Mouse (Mus musculus): ENCODE measurements around the gene Rnf138rt1. TPM values are rescaled to one million over a fixed set of nuclear protein-coding genes. Genes with fewer than 3 reads are reported as not detected.
A peak's percentile ranks its signal among the peaks of the same experiment; 100 is the strongest.

Rnf138rt1 gene
- polyA plus RNA-seq (2015; fragmentation: Nextera tagmentation; extraction: Ambion mirVana) = 4.7 and 5.8 TPM in 2 replicates

- peak within 1 kb of the TSS; percentile 55 for H3K4me2 ChIP-seq (ENCODE audit: low read length)
- no peaks in the 10 kb centered on the region for H3K4me1 ChIP-seq (ENCODE audit: control insufficient read depth, insufficient read depth, low read depth, low read length)
- H3K9me3 ChIP-seq (ENCODE audit: control insufficient read depth, low read length) = no peaks in the 10 kb centered on the region
- H3K9ac ChIP-seq (ENCODE audit: low read depth, low read length) = peak within 1 kb of the TSS; percentile 45; the same call in 1 of the 2 replicates
- H3K27me3 ChIP-seq (replicated peaks; ENCODE audit: control insufficient read depth, insufficient read depth, low read length) = no peaks in the 10 kb centered on the region; the same call in 1 of the 2 replicates
- H3K36me3 ChIP-seq (ENCODE audit: control insufficient read depth, insufficient read depth, low read length) = no peaks in the 10 kb centered on the region
- H3K4me3 ChIP-seq (ENCODE audit: low read length) = peak within 1 kb of the TSS; percentile 42
- ATAC-seq = peak; percentile 94
- H3K27ac ChIP-seq (ENCODE audit: low read depth, low read length) = no peak within 1 kb of the TSS; the same call in 1 of the 2 replicates
- WGBS = 25% methylated on average over 41 of the region's 42 CpGs
Observed at GRCm38 (mm10) chrX:163760617-163761434, at the start of gene Rnf138rt1. Rnf138rt1 (minus strand) TSS chrX:163761329.

GRCm38 (mm10) chrX:163807270-163807669 is 46.1 kb upstream of the Rnf138rt1 start:
- 75% methylated on average over 1 of the region's 1 CpGs for whole genome bisulfite sequencing
- peak; percentile 90 for ATAC-seq
- Histone ChIP-seq H3K36me3 (ENCODE audit: control insufficient read depth, insufficient read depth, low read length) (no peaks in the 10 kb centered on the region), H3K27ac (ENCODE audit: low read depth, low read length) (no peak overlapping the region), H3K9me3 (ENCODE audit: control insufficient read depth, low read length) (no peaks in the 10 kb centered on the region), H3K27me3 (replicated peaks; ENCODE audit: control insufficient read depth, insufficient read depth, low read length) (no peaks in the 10 kb centered on the region), H3K4me1 (ENCODE audit: control insufficient read depth, insufficient read depth, low read depth, low read length) (no peaks in the 10 kb centered on the region), H3K4me2 (ENCODE audit: low read length) (no peak overlapping the region), H3K4me3 (ENCODE audit: low read length) (no peak overlapping the region), H3K9ac (ENCODE audit: low read depth, low read length) (no peak overlapping the region)

GRCm38 (mm10) chrX:163766290-163766689 is 5.2 kb upstream of the Rnf138rt1 start:
- WGBS = 41% methylated on average over 3 of the region's 3 CpGs
- H3K4me1 ChIP-seq (ENCODE audit: control insufficient read depth, insufficient read depth, low read depth, low read length) = no peaks in the 10 kb centered on the region

GRCm38 (mm10) chrX:163761435-163761828 is 303 bp upstream of the Rnf138rt1 start:
- H3K36me3 ChIP-seq (ENCODE audit: control insufficient read depth, insufficient read depth, low read length) = no peaks in the 10 kb centered on the region
- no peaks in the 10 kb centered on the region; the same call in 1 of the 2 replicates for H3K27me3 ChIP-seq (replicated peaks; ENCODE audit: control insufficient read depth, insufficient read depth, low read length)
- H3K4me1 ChIP-seq (ENCODE audit: control insufficient read depth, insufficient read depth, low read depth, low read length) = no peaks in the 10 kb centered on the region
- WGBS = 26% methylated on average over 10 of the region's 10 CpGs
- H3K9ac ChIP-seq (ENCODE audit: low read depth, low read length) = no peak overlapping the region
- H3K4me2 ChIP-seq (ENCODE audit: low read length) = peak overlapping the region; percentile 55
- peak overlapping the region; percentile 42 for H3K4me3 ChIP-seq (ENCODE audit: low read length)
- H3K27ac ChIP-seq (ENCODE audit: low read depth, low read length) = no peak overlapping the region
- H3K9me3 ChIP-seq (ENCODE audit: control insufficient read depth, low read length) = no peaks in the 10 kb centered on the region
- peak; percentile 48; the same call in 1 of the 2 replicates for ATAC-seq

More at GRCm38 (mm10) chrX:163766290-163766689, 5.2 kb upstream of the Rnf138rt1 start:
- Histone ChIP-seq H3K4me2 (ENCODE audit: low read length) (no peak overlapping the region), H3K4me3 (ENCODE audit: low read length) (no peak overlapping the region), H3K27me3 (replicated peaks; ENCODE audit: control insufficient read depth, insufficient read depth, low read length) (no peaks in the 10 kb centered on the region; the same call in 1 of the 2 replicates), H3K36me3 (ENCODE audit: control insufficient read depth, insufficient read depth, low read length) (no peaks in the 10 kb centered on the region), H3K9me3 (ENCODE audit: control insufficient read depth, low read length) (no peaks in the 10 kb centered on the region), H3K9ac (ENCODE audit: low read depth, low read length) (no peak overlapping the region), H3K27ac (ENCODE audit: low read depth, low read length) (no peak overlapping the region)
- ATAC-seq = no peak

GRCm38 (mm10) chrX:163745996-163746395 is 15.1 kb downstream of the Rnf138rt1 start:
- no peak overlapping the region for H3K4me2 ChIP-seq (ENCODE audit: low read length)
- no peak for ATAC-seq
- no peak overlapping the region for H3K27ac ChIP-seq (ENCODE audit: low read depth, low read length)
- H3K9me3 ChIP-seq (ENCODE audit: control insufficient read depth, low read length) = no peaks in the 10 kb centered on the region
- H3K36me3 ChIP-seq (ENCODE audit: control insufficient read depth, insufficient read depth, low read length) = no peaks in the 10 kb centered on the region
- no peak overlapping the region for H3K9ac ChIP-seq (ENCODE audit: low read depth, low read length)
- WGBS = 89% methylated on average over 6 of the region's 6 CpGs
- H3K27me3 ChIP-seq (replicated peaks; ENCODE audit: control insufficient read depth, insufficient read depth, low read length) = no peaks in the 10 kb centered on the region
- no peak overlapping the region for H3K4me3 ChIP-seq (ENCODE audit: low read length)
- no peaks in the 10 kb centered on the region for H3K4me1 ChIP-seq (ENCODE audit: control insufficient read depth, insufficient read depth, low read depth, low read length)

- H3K4me1 ChIP-seq (ENCODE audit: control insufficient read depth, insufficient read depth, low read depth, low read length) = no peaks in the 10 kb centered on the region
- H3K36me3 ChIP-seq (ENCODE audit: control insufficient read depth, insufficient read depth, low read length) = no peaks in the 10 kb centered on the region
- no peak overlapping the region for H3K4me3 ChIP-seq (ENCODE audit: low read length)
- no peak overlapping the region for H3K9ac ChIP-seq (ENCODE audit: low read depth, low read length)
- 79% methylated on average over 2 of the region's 2 CpGs for WGBS
- H3K9me3 ChIP-seq (ENCODE audit: control insufficient read depth, low read length) = no peaks in the 10 kb centered on the region
- ATAC-seq = no peak
- no peak overlapping the region for H3K27ac ChIP-seq (ENCODE audit: low read depth, low read length)
- no peaks in the 10 kb centered on the region for H3K27me3 ChIP-seq (replicated peaks; ENCODE audit: control insufficient read depth, insufficient read depth, low read length)
- no peak overlapping the region for H3K4me2 ChIP-seq (ENCODE audit: low read length)
Observed at GRCm38 (mm10) chrX:163743896-163744295, 17.2 kb downstream of the Rnf138rt1 start.

- no peaks in the 10 kb centered on the region for H3K4me1 ChIP-seq (ENCODE audit: control insufficient read depth, insufficient read depth, low read depth, low read length)
- H3K9me3 ChIP-seq (ENCODE audit: control insufficient read depth, low read length) = no peaks in the 10 kb centered on the region
Observed at GRCm38 (mm10) chrX:163738904-163739303, 22.2 kb downstream of the Rnf138rt1 start.

GRCm38 (mm10) chrX:163734145-163734544 is 27.0 kb downstream of the Rnf138rt1 start:
- ATAC-seq = no peak
- Histone ChIP-seq H3K4me2 (ENCODE audit: low read length) (no peak overlapping the region), H3K4me3 (ENCODE audit: low read length) (no peak overlapping the region), H3K27ac (ENCODE audit: low read depth, low read length) (no peak overlapping the region), H3K27me3 (replicated peaks; ENCODE audit: control insufficient read depth, insufficient read depth, low read length) (0 out of 2 replicates have a peak, but pooled peaks cover 2% of the 10 kb centered on the region), H3K9me3 (ENCODE audit: control insufficient read depth, low read length) (no peaks in the 10 kb centered on the region), H3K9ac (ENCODE audit: low read depth, low read length) (no peak overlapping the region), H3K4me1 (ENCODE audit: control insufficient read depth, insufficient read depth, low read depth, low read length) (no peaks in the 10 kb centered on the region), H3K36me3 (ENCODE audit: control insufficient read depth, insufficient read depth, low read length) (no peaks in the 10 kb centered on the region)
- 89% methylated on average over 1 of the region's 1 CpGs for WGBS

More at GRCm38 (mm10) chrX:163738904-163739303, 22.2 kb downstream of the Rnf138rt1 start:
- Histone ChIP-seq H3K4me2 (ENCODE audit: low read length) (no peak overlapping the region), H3K27ac (ENCODE audit: low read depth, low read length) (no peak overlapping the region), H3K36me3 (ENCODE audit: control insufficient read depth, insufficient read depth, low read length) (no peaks in the 10 kb centered on the region), H3K27me3 (replicated peaks; ENCODE audit: control insufficient read depth, insufficient read depth, low read length) (0 out of 2 replicates have a peak, but pooled peaks cover 2% of the 10 kb centered on the region), H3K9ac (ENCODE audit: low read depth, low read length) (no peak overlapping the region), H3K4me3 (ENCODE audit: low read length) (no peak overlapping the region)
- WGBS = 44% methylated on average over 1 of the region's 1 CpGs
- ATAC-seq = no peak

- ATAC-seq = no peak
- no peak overlapping the region for H3K27ac ChIP-seq (ENCODE audit: low read depth, low read length)
Observed at GRCm38 (mm10) chrX:163723630-163724029, 37.5 kb downstream of the Rnf138rt1 start.

More at GRCm38 (mm10) chrX:163723630-163724029, 37.5 kb downstream of the Rnf138rt1 start:
- no peak overlapping the region for H3K9ac ChIP-seq (ENCODE audit: low read depth, low read length)
- H3K4me1 ChIP-seq (ENCODE audit: control insufficient read depth, insufficient read depth, low read depth, low read length) = no peaks in the 10 kb centered on the region
- H3K27me3 ChIP-seq (replicated peaks; ENCODE audit: control insufficient read depth, insufficient read depth, low read length) = peaks cover 4% of the 10 kb centered on the region
- no peaks in the 10 kb centered on the region for H3K36me3 ChIP-seq (ENCODE audit: control insufficient read depth, insufficient read depth, low read length)
- no peaks in the 10 kb centered on the region for H3K9me3 ChIP-seq (ENCODE audit: control insufficient read depth, low read length)
- H3K4me2 ChIP-seq (ENCODE audit: low read length) = no peak overlapping the region
- H3K4me3 ChIP-seq (ENCODE audit: low read length) = no peak overlapping the region

Data from hindbrain, embryonic 16.5 days (tissue).